7 mouse cellular contexts compared by ENCODE assay signal in genomic region chr17:23738836-23739201, GRCm38 (mm10). TPM values are rescaled to one million over a fixed set of nuclear protein-coding genes. Genes with fewer than 3 reads are reported as not detected.
A peak's percentile ranks its signal among the peaks of the same experiment; 100 is the strongest.
DNase-seq lines count a peak whose midpoint lies in the region; ATAC-seq lines count a peak whose summit lies in the region.

No protein-coding gene starts in this region.

- peaks cover 15% of the 10 kb centered on the region for H3K36me3 ChIP-seq in lung, embryonic 16.5 days (ENCODE audit: control insufficient read depth, insufficient read depth, low read length)
- H3K36me3 ChIP-seq in hindbrain, embryonic 10.5 days: peaks cover 40% of the 10 kb centered on the region
- H3K36me3 ChIP-seq in liver, embryonic 13.5 days: peaks cover 37% of the 10 kb centered on the region
- no peaks in the 10 kb centered on the region for H3K36me3 ChIP-seq in stomach, embryonic 15.5 days

- no peak for ATAC-seq in lung, embryonic 16.5 days (ENCODE audit: low read depth)
- ATAC-seq in liver, embryonic 13.5 days (ENCODE audit: low read depth): no peak
- ATAC-seq in stomach, embryonic 15.5 days (ENCODE audit: insufficient read depth, low FRiP score, low read depth): no peak

- H3K4me3 ChIP-seq in lung, embryonic 16.5 days (ENCODE audit: low read length): peak overlapping the region; percentile 84
- peak overlapping the region; percentile 64 for H3K4me3 ChIP-seq in hindbrain, embryonic 10.5 days
- H3K4me3 ChIP-seq in liver, embryonic 13.5 days (replicated peaks): peak overlapping the region; percentile 69
- peak overlapping the region; percentile 71 for H3K4me3 ChIP-seq in stomach, embryonic 15.5 days (replicated peaks)

- DNase-seq in lung, postnatal 14 days: no peak
- DNase-seq in hindbrain, embryonic 10.5 days (ENCODE audit: low spot score): no peak
- DNase-seq in liver, embryonic 13.5 days: no peak
- no peak for DNase-seq in urinary bladder, postnatal 10 days (ENCODE audit: low spot score)
- no peak for DNase-seq in urinary bladder, postnatal 4 days (ENCODE audit: low spot score in 2 of 2)

- peaks cover 32% of the 10 kb centered on the region for H3K27me3 ChIP-seq in lung, embryonic 16.5 days (ENCODE audit: control insufficient read depth, insufficient read depth, low read depth, low read length)
- H3K27me3 ChIP-seq in hindbrain, embryonic 10.5 days (ENCODE audit: insufficient read depth, poor library complexity, severe bottlenecking): peaks cover 68% of the 10 kb centered on the region
- H3K27me3 ChIP-seq in liver, embryonic 13.5 days: peaks cover 66% of the 10 kb centered on the region
- H3K27me3 ChIP-seq in stomach, embryonic 15.5 days (replicated peaks): peaks cover 30% of the 10 kb centered on the region

- peak overlapping the region; percentile 85 for H3K9ac ChIP-seq in lung, embryonic 16.5 days (ENCODE audit: low read length)
- peak overlapping the region; percentile 80; the same call in 1 of the 2 replicates for H3K9ac ChIP-seq in liver, embryonic 13.5 days
- 0 out of 2 replicates have a peak overlapping the region, but pooled peaks have one; percentile 4 for H3K9ac ChIP-seq in stomach, embryonic 15.5 days

- WGBS in lung, embryonic 16.5 days: 43% methylated on average over 2 of the region's 2 CpGs
- 35% methylated on average over 2 of the region's 2 CpGs for WGBS in hindbrain, embryonic 10.5 days
- WGBS in liver, embryonic 13.5 days (ENCODE audit: insufficient replicate concordance): 41% methylated on average over 2 of the region's 2 CpGs
- WGBS in stomach, embryonic 15.5 days: 51% methylated on average over 2 of the region's 2 CpGs

- H3K4me2 ChIP-seq in lung, embryonic 16.5 days (ENCODE audit: low read depth, low read length): peak overlapping the region; percentile 96
- peak overlapping the region; percentile 99 for H3K4me2 ChIP-seq in liver, embryonic 13.5 days
- H3K4me2 ChIP-seq in stomach, embryonic 15.5 days: peak overlapping the region; percentile 98

- peak overlapping the region; percentile 88 for H3K27ac ChIP-seq in lung, embryonic 16.5 days (ENCODE audit: low read length)
- H3K27ac ChIP-seq in hindbrain, embryonic 10.5 days: peak overlapping the region; percentile 88
- no peak overlapping the region for H3K27ac ChIP-seq in liver, embryonic 13.5 days
- H3K27ac ChIP-seq in stomach, embryonic 15.5 days: no peak overlapping the region

- H3K4me1 ChIP-seq in lung, embryonic 16.5 days (replicated peaks; ENCODE audit: control insufficient read depth, insufficient read depth, low read length): peaks cover 36% of the 10 kb centered on the region
- peaks cover 43% of the 10 kb centered on the region for H3K4me1 ChIP-seq in hindbrain, embryonic 10.5 days (replicated peaks)
- H3K4me1 ChIP-seq in liver, embryonic 13.5 days (replicated peaks): peaks cover 48% of the 10 kb centered on the region
- peaks cover 20% of the 10 kb centered on the region for H3K4me1 ChIP-seq in stomach, embryonic 15.5 days

- H3K9me3 ChIP-seq in lung, embryonic 16.5 days (ENCODE audit: control insufficient read depth, low read length): no peaks in the 10 kb centered on the region
- peaks cover 4% of the 10 kb centered on the region; the same call in 1 of the 2 replicates for H3K9me3 ChIP-seq in hindbrain, embryonic 10.5 days
- no peaks in the 10 kb centered on the region for H3K9me3 ChIP-seq in liver, embryonic 13.5 days (replicated peaks)
- H3K9me3 ChIP-seq in stomach, embryonic 15.5 days: no peaks in the 10 kb centered on the region

RNA-seq across cellular contexts. Expression of gene Paqr4, which starts 1.8 kb away (rescaled TPM):
- polyA plus RNA-seq in lung, embryonic 16.5 days (2015; fragmentation: Nextera tagmentation; extraction: Ambion mirVana): 51.8 and 52.7 TPM in 2 replicates
- 28.8 and 43.6 TPM in 2 replicates for polyA plus RNA-seq in hindbrain, embryonic 10.5 days (2016; fragmentation: Nextera tagmentation; extraction: Ambion mirVana)
- polyA plus RNA-seq in liver, embryonic 13.5 days (2015; fragmentation: Nextera tagmentation; extraction: Ambion mirVana): 7.8 and 7.9 TPM in 2 replicates
- 22.6 and 23.2 TPM in 2 replicates for polyA plus RNA-seq in stomach, embryonic 15.5 days (2015; fragmentation: Nextera tagmentation; extraction: Ambion mirVana)

RNA-seq across cellular contexts. Expression of gene Kremen2, which starts 6.8 kb away (rescaled TPM):
- 0.25 and 0.83 TPM in 2 replicates for polyA plus RNA-seq in lung, embryonic 16.5 days (2015; fragmentation: Nextera tagmentation; extraction: Ambion mirVana)
- polyA plus RNA-seq in hindbrain, embryonic 10.5 days (2016; fragmentation: Nextera tagmentation; extraction: Ambion mirVana): 3.4 and 4.3 TPM in 2 replicates
- 0.10 and 0.17 TPM in 2 replicates for polyA plus RNA-seq in liver, embryonic 13.5 days (2015; fragmentation: Nextera tagmentation; extraction: Ambion mirVana)
- 0.49 and 0.74 TPM in 2 replicates for polyA plus RNA-seq in stomach, embryonic 15.5 days (2015; fragmentation: Nextera tagmentation; extraction: Ambion mirVana)

RNA-seq across cellular contexts. Expression of gene Pkmyt1, which starts 12.7 kb away (rescaled TPM):
- polyA plus RNA-seq in lung, embryonic 16.5 days (2015; fragmentation: Nextera tagmentation; extraction: Ambion mirVana): 58.2 and 58.8 TPM in 2 replicates
- polyA plus RNA-seq in hindbrain, embryonic 10.5 days (2016; fragmentation: Nextera tagmentation; extraction: Ambion mirVana): 54.0 and 61.5 TPM in 2 replicates
- 26.6 and 27.8 TPM in 2 replicates for polyA plus RNA-seq in liver, embryonic 13.5 days (2015; fragmentation: Nextera tagmentation; extraction: Ambion mirVana)
- polyA plus RNA-seq in stomach, embryonic 15.5 days (2015; fragmentation: Nextera tagmentation; extraction: Ambion mirVana): 47.4 and 49.9 TPM in 2 replicates

RNA-seq across cellular contexts. Expression of gene 1520401A03Rik, which starts 16.2 kb away (rescaled TPM):
- 0.14 TPM in 1 of 2 replicates, not detected in the other for polyA plus RNA-seq in lung, embryonic 16.5 days (2015; fragmentation: Nextera tagmentation; extraction: Ambion mirVana)
- polyA plus RNA-seq in hindbrain, embryonic 10.5 days (2016; fragmentation: Nextera tagmentation; extraction: Ambion mirVana): not detected in 2 replicates
- 0.05 TPM in 1 of 2 replicates, not detected in the other for polyA plus RNA-seq in liver, embryonic 13.5 days (2015; fragmentation: Nextera tagmentation; extraction: Ambion mirVana)
- polyA plus RNA-seq in stomach, embryonic 15.5 days (2015; fragmentation: Nextera tagmentation; extraction: Ambion mirVana): 0.06 and 0.22 TPM in 2 replicates

RNA-seq across cellular contexts. Expression of gene Flywch1, which starts 32.6 kb away (rescaled TPM):
- 61.3 and 65.2 TPM in 2 replicates for polyA plus RNA-seq in lung, embryonic 16.5 days (2015; fragmentation: Nextera tagmentation; extraction: Ambion mirVana)
- polyA plus RNA-seq in hindbrain, embryonic 10.5 days (2016; fragmentation: Nextera tagmentation; extraction: Ambion mirVana): 181 and 211 TPM in 2 replicates
- 12.6 and 13.0 TPM in 2 replicates for polyA plus RNA-seq in liver, embryonic 13.5 days (2015; fragmentation: Nextera tagmentation; extraction: Ambion mirVana)
- 48.9 and 50.5 TPM in 2 replicates for polyA plus RNA-seq in stomach, embryonic 15.5 days (2015; fragmentation: Nextera tagmentation; extraction: Ambion mirVana)

Comparison
In these comparisons a context has a peak if more than half of its experiments do, and no peak if none do; other contexts are left out.
1. H3K27ac ChIP-seq: peak in lung, embryonic 16.5 days (single experiment) and hindbrain, embryonic 10.5 days (single experiment); none in liver, embryonic 13.5 days (single experiment) and stomach, embryonic 15.5 days (single experiment).
2. H3K9ac ChIP-seq: peak in every context shown above with its lines; median percentile 85 in lung, embryonic 16.5 days; 80 in liver, embryonic 13.5 days; 4 in stomach, embryonic 15.5 days.
3. Peak in every context shown above with its lines, with median percentiles within 50 percentile points of each other: H3K4me2 ChIP-seq and H3K4me3 ChIP-seq.